Mouse (Mus musculus) CH12.LX (cell line): ENCODE results near the gene Mmp20. TPM values are rescaled to one million over a fixed set of nuclear protein-coding genes. Genes with fewer than 3 reads are reported as not detected.
A peak's percentile ranks its signal among the peaks of the same experiment; 100 is the strongest.

Source experiments
- DNase-seq: peaks from one replicate; pipeline ENCODE4 v3.0.0-alpha.2; 2013; ENCODE audit errors: extremely low read depth
- H3K27ac ChIP-seq: 2 replicates; pipeline ENCODE4 v1.5.1; 2012; ENCODE audit warnings: low read depth, mild to moderate bottlenecking, control low read depth, moderate library complexity; ENCODE audit not compliant: insufficient read depth
- H3K27me3 ChIP-seq: replicated peaks from 2 replicates; pipeline ENCODE3; 2012; ENCODE audit warnings: inconsistent platforms
- H3K36me3 ChIP-seq, 2 experiments: replicated peaks in 1 of 2; 2 replicates each; pipeline versions ENCODE3 to v1.6.1; 2012; ENCODE audit warnings: inconsistent platforms in 1 of 2, low read length in 1 of 2, mild to moderate bottlenecking in 1 of 2, mixed read lengths in 1 of 2, moderate library complexity in 1 of 2; ENCODE audit not compliant: control insufficient read depth in 1 of 2, insufficient read depth in 1 of 2
- H3K4me1 ChIP-seq, 2 experiments: 2 replicates each; pipeline ENCODE4 v1.6.1; 2012; ENCODE audit warnings: inconsistent platforms in 1 of 2, moderate library complexity in 1 of 2; ENCODE audit not compliant: insufficient read depth in 2 of 2, control insufficient read depth in 1 of 2
- H3K4me2 ChIP-seq: 2 replicates; pipeline ENCODE4 v1.6.1; 2012; ENCODE audit warnings: low read depth, mild to moderate bottlenecking, control low read depth; ENCODE audit not compliant: poor library complexity, insufficient read depth, severe bottlenecking
- H3K4me3 ChIP-seq, 3 experiments: fragments of 150-350 bp in 1 of 3; sonication (generic) in 1 of 3; replicated peaks in 1 of 3; 2 replicates each; pipeline versions ENCODE3 to v1.5.1; 2011 to 2012; ENCODE audit warnings: low read depth in 2 of 3, low read length in 2 of 3, mild to moderate bottlenecking in 2 of 3, moderate library complexity in 2 of 3, control low read depth in 1 of 3, improper control_type of control experiment in 1 of 3, inconsistent platforms in 1 of 3, mixed read lengths in 1 of 3; ENCODE audit not compliant: poor library complexity in 1 of 3
- H3K79me2 ChIP-seq: replicated peaks from 2 replicates; pipeline ENCODE4 v1.6.1; 2012; ENCODE audit warnings: mild to moderate bottlenecking, moderate library complexity; ENCODE audit not compliant: control insufficient read depth, poor library complexity, insufficient read depth, severe bottlenecking; ENCODE audit errors: extremely low read depth
- H3K9ac ChIP-seq: 2 replicates; pipeline ENCODE4 v1.6.1; 2012; ENCODE audit warnings: low read depth, mild to moderate bottlenecking, control low read depth, moderate library complexity; ENCODE audit not compliant: insufficient read depth
- H3K9me3 ChIP-seq: replicated peaks from 2 replicates; pipeline ENCODE3; 2012; ENCODE audit warnings: low read length, inconsistent platforms, mixed read lengths
- BHLHE40 ChIP-seq: IDR thresholded peaks from 2 replicates; pipeline ENCODE4 v1.6.1; 2011; ENCODE audit warnings: mild to moderate bottlenecking, low read depth, low read length, improper control_type of control experiment
- CHD1 ChIP-seq: IDR thresholded peaks from 2 replicates; pipeline ENCODE4 v1.6.1; 2012; ENCODE audit warnings: low read depth, low read length, improper control_type of control experiment, inconsistent platforms
- CTCF ChIP-seq, 2 experiments: IDR thresholded peaks in 1 of 2; conservative IDR thresholded peaks in 1 of 2; 2 replicates each; pipeline ENCODE4 v1.5.1; 2011 to 2012; ENCODE audit warnings: low read depth in 2 of 2, low read length in 2 of 2, improper control_type of control experiment in 1 of 2, inconsistent platforms in 1 of 2, mild to moderate bottlenecking in 1 of 2, moderate library complexity in 1 of 2
- E2F4 ChIP-seq: IDR thresholded peaks from 2 replicates; pipeline ENCODE4 v1.6.1; 2011; ENCODE audit warnings: low read depth, low read length, improper control_type of control experiment; ENCODE audit not compliant: insufficient replicate concordance
- ELF1 ChIP-seq: IDR thresholded peaks from 2 replicates; pipeline ENCODE4 v1.6.1; 2014; ENCODE audit warnings: low read depth, mild to moderate bottlenecking, inconsistent platforms, low read length, improper control_type of control experiment
- EP300 ChIP-seq: IDR thresholded peaks from 2 replicates; pipeline ENCODE4 v1.6.1; 2011; ENCODE audit warnings: low read length, improper control_type of control experiment
- ETS1 ChIP-seq: conservative IDR thresholded peaks from 2 replicates; pipeline ENCODE4 v1.6.1; 2012; ENCODE audit warnings: low read depth, mild to moderate bottlenecking, inconsistent platforms, low read length, improper control_type of control experiment, moderate library complexity
- GABPA ChIP-seq: IDR thresholded peaks from 2 replicates; pipeline ENCODE4 v1.6.1; 2012; ENCODE audit warnings: low read depth, low read length, improper control_type of control experiment, inconsistent platforms; ENCODE audit not compliant: insufficient replicate concordance
- HCFC1 ChIP-seq: IDR thresholded peaks from 2 replicates; pipeline ENCODE4 v1.6.1; 2012; ENCODE audit warnings: low read depth, mild to moderate bottlenecking, inconsistent platforms, low read length, improper control_type of control experiment
- IRF4 ChIP-seq: IDR thresholded peaks from 2 replicates; pipeline ENCODE4 v1.6.1; 2014; ENCODE audit warnings: low read depth, mild to moderate bottlenecking, inconsistent platforms, low read length, improper control_type of control experiment
- JUN ChIP-seq: IDR thresholded peaks from 2 replicates; pipeline ENCODE4 v1.6.1; 2011; ENCODE audit warnings: low read depth, mild to moderate bottlenecking, low read length, improper control_type of control experiment, moderate library complexity; ENCODE audit not compliant: insufficient read depth
- JUND ChIP-seq: conservative IDR thresholded peaks from 2 replicates; pipeline ENCODE4 v1.6.1; 2011; ENCODE audit warnings: low read depth, low read length, improper control_type of control experiment
- MAFK ChIP-seq: IDR thresholded peaks from 2 replicates; pipeline ENCODE4 v1.6.1; 2011; ENCODE audit warnings: low read length, improper control_type of control experiment; ENCODE audit not compliant: insufficient replicate concordance
- MAX ChIP-seq: IDR thresholded peaks from 2 replicates; pipeline ENCODE4 v1.6.1; 2011; ENCODE audit warnings: low read length, improper control_type of control experiment
- MEF2A ChIP-seq: IDR thresholded peaks from 2 replicates; pipeline ENCODE4 v1.6.1; 2014; ENCODE audit warnings: low read depth, mild to moderate bottlenecking, inconsistent platforms, low read length, improper control_type of control experiment, borderline replicate concordance
- NELFE ChIP-seq: IDR thresholded peaks from 2 replicates; pipeline ENCODE4 v1.6.1; 2011; ENCODE audit warnings: low read depth, low read length, improper control_type of control experiment
- NRF1 ChIP-seq: IDR thresholded peaks from 2 replicates; pipeline ENCODE4 v1.6.1; 2014; ENCODE audit warnings: low read depth, mild to moderate bottlenecking, inconsistent platforms, low read length, improper control_type of control experiment, moderate library complexity
- PAX5 ChIP-seq: IDR thresholded peaks from 2 replicates; pipeline ENCODE4 v1.6.1; 2012; ENCODE audit warnings: low read length, inconsistent platforms, mixed read lengths
- POLR2A ChIP-seq: IDR thresholded peaks from 2 replicates; pipeline ENCODE4 v1.6.1; 2011; ENCODE audit warnings: low read depth, mild to moderate bottlenecking, improper control_type of control experiment, low read length
- POLR2AphosphoS2 ChIP-seq: IDR thresholded peaks from 2 replicates; pipeline ENCODE4 v1.6.1; 2011; ENCODE audit warnings: low read depth, low read length, improper control_type of control experiment
- RAD21 ChIP-seq: IDR thresholded peaks from 2 replicates; pipeline ENCODE4 v1.6.1; 2011; ENCODE audit warnings: low read depth, mild to moderate bottlenecking, low read length, improper control_type of control experiment, moderate library complexity
- RCOR1 ChIP-seq: conservative IDR thresholded peaks from 2 replicates; pipeline ENCODE4 v1.6.1; 2012; ENCODE audit warnings: low read depth, mild to moderate bottlenecking, inconsistent platforms, low read length, improper control_type of control experiment
- SIN3A ChIP-seq: IDR thresholded peaks from 2 replicates; pipeline ENCODE4 v1.6.1; 2012; ENCODE audit warnings: low read length, improper control_type of control experiment, inconsistent platforms
- SMC3 ChIP-seq: IDR thresholded peaks from 2 replicates; pipeline ENCODE4 v1.6.1; 2011; ENCODE audit warnings: low read depth, low read length, improper control_type of control experiment
- TBP ChIP-seq: conservative IDR thresholded peaks from 2 replicates; pipeline ENCODE4 v1.6.1; 2011; ENCODE audit warnings: low read depth, low read length, improper control_type of control experiment
- TCF12 ChIP-seq: IDR thresholded peaks from 2 replicates; pipeline ENCODE4 v1.6.1; 2014; ENCODE audit warnings: low read depth, mild to moderate bottlenecking, inconsistent platforms, low read length, improper control_type of control experiment
- UBTF ChIP-seq: IDR thresholded peaks from 2 replicates; pipeline ENCODE4 v1.6.1; 2012; ENCODE audit warnings: low read depth, mild to moderate bottlenecking, inconsistent platforms, low read length, improper control_type of control experiment, moderate library complexity
- USF2 ChIP-seq: conservative IDR thresholded peaks from 2 replicates; pipeline ENCODE4 v1.6.1; 2011; ENCODE audit warnings: low read depth, low read length, improper control_type of control experiment
- ZC3H11A ChIP-seq: IDR thresholded peaks from 2 replicates; pipeline ENCODE4 v1.6.1; 2012; ENCODE audit warnings: low read depth, mild to moderate bottlenecking, inconsistent platforms, low read length, improper control_type of control experiment
- ZKSCAN1 ChIP-seq: IDR thresholded peaks from 2 replicates; pipeline ENCODE4 v1.6.1; 2012; ENCODE audit warnings: low read depth, inconsistent platforms, low read length, improper control_type of control experiment, borderline replicate concordance
- ZMIZ1 ChIP-seq: IDR thresholded peaks from 2 replicates; pipeline ENCODE4 v1.6.1; 2012; ENCODE audit warnings: low read depth, mild to moderate bottlenecking, inconsistent platforms, low read length, improper control_type of control experiment
- ZNF384 ChIP-seq: IDR thresholded peaks from 2 replicates; pipeline ENCODE4 v1.6.1; 2012; ENCODE audit warnings: low read depth, low read length, improper control_type of control experiment, inconsistent platforms
- dilution Hi-C: fragments of 300-500 bp; cut with MboI; formaldehyde crosslinking; loops from 2 replicates; pipeline ENCODE4 v1.14.3; 2020; ENCODE audit warnings: low sequenced_read_pairs; ENCODE audit not compliant: extremely low pct_unique_long_range_greater_than_20kb, extremely low pct_ligation_motif_present
- in situ Hi-C: fragments of 300-500 bp; cut with MboI; formaldehyde crosslinking; loops from 3 replicates; pipeline ENCODE4 v1.14.3; 2019; ENCODE audit warnings: low sequenced_read_pairs, low pct_ligation_motif_present, low pct_unique_long_range_greater_than_20kb, mixed read lengths
- polyA plus RNA-seq: library from polyadenylated mRNA; unstranded; fragments of >175 nt; gene quantifications from 2 replicates; pipeline ENCODE4 v1.2.1, GENCODE M21; 2012; ENCODE audit warnings: low read depth; ENCODE audit not compliant: insufficient read length
- total RNA-seq, 2 experiments: library from RNA; depleted of rRNA; stranded (reverse); fragments of 300-350 nt in 1 of 2; fragments of >200 nt in 1 of 2; gene quantifications; 2 replicates each; pipeline ENCODE4 v1.2.3; 2012 to 2014

The Mmp20 gene
- total and polyA plus RNA-seq, 3 experiments: 0.04 to 0.11 TPM; not detected in 1

DNA sequence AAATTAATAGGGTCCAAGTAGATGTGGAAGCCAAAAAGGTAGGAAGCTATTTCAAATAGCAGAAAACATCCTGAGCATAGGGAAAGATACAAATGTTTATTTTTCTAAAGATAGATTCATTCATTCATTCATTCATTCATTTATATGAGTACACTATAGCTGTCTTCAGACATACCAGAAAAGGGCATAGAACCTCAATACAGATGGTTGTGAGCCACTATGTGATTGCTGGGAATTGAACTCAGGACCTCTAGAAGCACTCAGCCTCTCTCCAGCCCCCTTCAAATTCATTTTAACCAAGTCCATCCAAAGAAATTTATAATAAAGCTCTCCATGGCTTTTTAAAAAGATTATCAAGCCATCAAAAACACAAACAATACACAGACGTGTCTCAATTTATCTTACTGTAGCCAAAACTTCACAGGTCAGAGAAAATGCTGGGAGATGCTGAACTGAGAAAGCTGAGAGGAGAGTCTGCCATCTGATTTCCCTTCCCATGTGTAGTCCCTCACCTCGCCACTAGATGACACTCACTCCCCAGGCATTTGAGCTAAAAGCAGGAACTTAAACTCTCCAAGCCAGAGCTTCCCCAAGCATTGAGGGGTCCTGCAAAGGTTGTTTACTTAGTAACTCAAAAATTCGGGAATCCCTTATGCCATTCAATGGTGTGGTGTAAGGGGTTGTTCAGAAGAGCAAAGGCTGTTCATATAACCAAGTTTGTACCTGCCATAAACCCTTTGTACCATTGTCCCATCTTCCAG lies 24.9 kb upstream of the Mmp20 start:
- H3K36me3 ChIP-seq: no peaks in the 10 kb centered on the region
- DNase-seq: peak; percentile 70
- no peaks in the 10 kb centered on the region for H3K9me3 ChIP-seq
- H3K27ac ChIP-seq: no peak overlapping the region
- no peak overlapping the region for H3K9ac ChIP-seq
- in situ Hi-C loops: loop anchor here (10.0 kb wide), 1 partner anchor 292 kb away; no protein-coding TSS in a partner anchor
- TF ChIP-seq RAD21: peak; percentile 99
- no peak for TF ChIP-seq NRF1
- peak; percentile 93 for TF ChIP-seq SMC3
- TF ChIP-seq MEF2A: 0 out of 2 replicates have a peak, but pooled peaks have one; percentile 34
- TF ChIP-seq SIN3A: no peak
- TF ChIP-seq CTCF (conservative IDR thresholded peaks at IDR 0.05 in 1 of 2, IDR thresholded peaks at IDR 0.05 in 1 of 2; ENCODE audit: low read depth in 2 of 2, low read length in 2 of 2): peak; percentile 96 to 100
- no peak for TF ChIP-seq RCOR1
- TF ChIP-seq ZKSCAN1: no peak
- TF ChIP-seq ZMIZ1: no peak
- TF ChIP-seq UBTF: no peak
- TF ChIP-seq TCF12: no peak
- TF ChIP-seq POLR2A: no peak
- no peak for TF ChIP-seq CHD1
- no peak for TF ChIP-seq TBP
- TF ChIP-seq MAX: no peak
- peak; percentile 46; the same call in 1 of the 2 replicates for TF ChIP-seq NELFE
- no peak for TF ChIP-seq MAFK
- TF ChIP-seq ELF1: peak; percentile 60; the same call in 1 of the 2 replicates
- TF ChIP-seq POLR2AphosphoS2: no peak
- TF ChIP-seq EP300: no peak
- TF ChIP-seq JUND: no peak
- no peak for TF ChIP-seq ETS1
- TF ChIP-seq BHLHE40: no peak
- TF ChIP-seq PAX5: no peak
- TF ChIP-seq JUN: no peak
- peak; percentile 81 for TF ChIP-seq ZC3H11A
- TF ChIP-seq USF2: no peak
- no peak for TF ChIP-seq GABPA
- TF ChIP-seq HCFC1: no peak
- no peak for TF ChIP-seq ZNF384
- TF ChIP-seq IRF4: peak; percentile 51; the same call in 1 of the 2 replicates
- no peak for TF ChIP-seq E2F4
- no peaks in the 10 kb centered on the region for H3K27me3 ChIP-seq
- H3K4me1 ChIP-seq: no peaks in the 10 kb centered on the region
- H3K4me3 ChIP-seq: no peak overlapping the region
- H3K4me2 ChIP-seq: no peak overlapping the region
- dilution Hi-C loops: no loop called here
- H3K79me2 ChIP-seq: no peaks in the 10 kb centered on the region
